Mouse (Mus musculus) olfactory bulb, adult 2 months (tissue): ENCODE data around the gene Asb16. TPM values are rescaled to one million over a fixed set of nuclear protein-coding genes. Genes with fewer than 3 reads are reported as not detected.
A peak's percentile ranks its signal among the peaks of the same experiment; 100 is the strongest.

Experiments
- H3K27ac ChIP-seq: fragments of 200-500 bp; 2 replicates; pipeline ENCODE4 v1.5.1; 2012; ENCODE audit warnings: low read depth, low read length; ENCODE audit not compliant: insufficient read depth
- H3K4me1 ChIP-seq: fragments of 200-500 bp; 2 replicates; pipeline ENCODE4 v1.6.1; 2012; ENCODE audit warnings: low read length; ENCODE audit not compliant: control insufficient read depth, insufficient read depth
- H3K4me3 ChIP-seq: fragments of 200-500 bp; 2 replicates; pipeline ENCODE4 v1.5.1; 2012; ENCODE audit warnings: mild to moderate bottlenecking, low read depth, low read length, moderate library complexity; ENCODE audit not compliant: insufficient read depth
- CTCF ChIP-seq: fragments of 200-500 bp; IDR thresholded peaks from 2 replicates; pipeline ENCODE4 v1.5.1; 2012; ENCODE audit warnings: low read depth, mild to moderate bottlenecking, low read length, moderate library complexity; ENCODE audit not compliant: insufficient read depth
- POLR2A ChIP-seq: fragments of 200-500 bp; IDR thresholded peaks from 2 replicates; pipeline ENCODE4 v1.6.1; 2012; ENCODE audit warnings: mild to moderate bottlenecking, low read depth, low read length, moderate library complexity; ENCODE audit not compliant: insufficient read depth
- WGBS: fragments of 180-500 bp; shearing (Covaris S2); methylation state at CpG from one replicate; pipeline ENCODE4 v1.1.7; 2018; 5-methylcytosine and 5-hydroxymethylcytosine counted together
- polyA plus RNA-seq: library from polyadenylated mRNA; stranded (reverse); fragments of >200 nt; gene quantifications from 2 replicates; pipeline ENCODE4 v1.2.4, GENCODE M21; 2012; ENCODE audit warnings: low replicate concordance; ENCODE audit not compliant: missing spikeins, insufficient read depth, insufficient read length

Asb16 gene
- polyA plus RNA-seq, 1 experiment = not detected

DNA sequence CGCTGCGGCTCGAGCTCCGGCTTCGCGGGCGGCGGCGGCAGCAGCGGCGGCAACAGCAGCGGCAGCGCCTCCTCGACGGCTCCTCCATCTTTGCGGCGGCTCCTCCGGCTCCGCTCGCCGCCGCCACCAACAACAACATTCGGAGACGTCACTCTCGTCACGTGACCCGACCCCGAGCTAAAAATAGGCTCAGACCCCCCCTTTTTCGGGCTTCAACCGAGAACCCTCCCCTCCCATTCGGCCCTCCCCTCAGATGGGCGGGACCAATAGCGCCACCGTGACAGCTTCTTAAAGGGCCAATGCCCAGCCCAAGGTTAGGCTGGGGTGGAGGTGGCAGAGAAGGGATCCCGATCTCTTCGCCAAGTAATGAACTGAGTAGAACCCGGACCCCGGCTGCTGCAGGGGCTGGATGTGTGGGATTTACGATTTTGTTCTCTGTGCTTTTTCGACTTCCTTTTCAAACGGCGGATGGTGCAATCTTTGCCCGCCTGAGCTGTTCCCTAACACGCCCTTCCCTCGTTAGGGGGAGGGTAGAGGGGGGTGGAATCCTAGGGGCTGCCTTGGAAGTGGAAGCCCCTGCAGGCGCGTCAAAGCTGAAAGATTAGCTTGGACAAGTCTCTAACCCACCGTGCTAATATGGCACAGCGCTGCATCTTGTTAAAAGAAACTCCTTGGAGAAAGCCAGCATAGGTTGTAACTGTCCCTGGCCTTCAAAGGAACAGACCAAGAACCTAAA lies 38.4 kb upstream of the Asb16 start, which contains the start of gene Hdac5:
Gene Hdac5 (minus strand): TSS at position 161 of the 736 bp plus-strand sequence.
- under 1% methylated on average over 47 of the region's 49 CpGs for WGBS

DNA sequence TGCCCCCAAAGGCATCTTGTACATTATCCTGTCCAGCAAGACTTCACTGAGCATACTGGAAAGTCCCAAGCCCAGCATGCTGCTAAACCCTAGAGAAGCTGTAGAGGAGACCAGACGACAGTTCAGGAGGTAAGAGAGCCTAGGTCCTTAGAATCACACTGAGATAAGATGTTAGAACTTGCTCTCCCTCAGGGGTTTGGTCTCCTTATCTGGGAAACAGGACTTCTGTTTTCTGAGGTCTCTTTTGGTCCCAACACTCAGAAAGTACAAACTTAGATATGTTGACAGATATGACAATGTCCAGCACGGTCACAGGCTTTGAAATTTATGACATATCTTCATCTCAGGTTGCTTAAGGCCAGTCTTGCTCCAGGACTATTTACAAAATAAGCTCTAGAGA lies 32.5 kb upstream of the Asb16 start:
- 81% methylated on average over 2 of the region's 2 CpGs for WGBS
- Histone ChIP-seq H3K4me1 (no peaks in the 10 kb centered on the region), H3K4me3 (no peak overlapping the region), H3K27ac (no peak overlapping the region)
- TF ChIP-seq CTCF (no peak), POLR2A (no peak)

More for the DNA sequence above, 38.4 kb upstream of the Asb16 start, which contains the start of gene Hdac5:
- Histone ChIP-seq H3K27ac (peak within 1 kb of the TSS; percentile 93), H3K4me1 (peaks cover 24% of the 10 kb centered on the region), H3K4me3 (peak within 1 kb of the TSS; percentile 86)
- TF ChIP-seq POLR2A (peak; percentile 80), CTCF (no peak)

DNA sequence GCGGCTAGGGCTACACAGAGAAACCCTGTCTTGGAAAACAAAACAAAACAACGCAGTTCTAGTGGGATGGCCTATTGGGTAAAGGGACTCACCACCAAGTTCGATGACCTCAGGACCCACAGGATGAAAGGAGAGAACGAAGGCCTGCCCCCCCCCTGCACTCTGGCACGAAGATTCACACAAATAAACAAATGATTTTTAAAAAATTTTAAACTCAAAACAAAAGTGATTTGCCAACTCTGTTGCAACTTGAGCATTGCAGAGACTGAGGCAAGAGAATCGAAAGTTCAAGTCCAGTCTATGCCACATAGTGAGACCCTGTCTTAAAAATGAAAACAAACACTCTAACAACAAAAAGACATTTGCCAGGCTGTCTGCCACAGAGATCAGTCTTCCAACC lies 27.9 kb upstream of the Asb16 start:
- peaks cover 9% of the 10 kb centered on the region for H3K4me1 ChIP-seq
- H3K27ac ChIP-seq = no peak overlapping the region
- TF ChIP-seq POLR2A = no peak
- no peak for TF ChIP-seq CTCF
- 91% methylated on average over 6 of the region's 6 CpGs for WGBS
- H3K4me3 ChIP-seq = no peak overlapping the region

DNA sequence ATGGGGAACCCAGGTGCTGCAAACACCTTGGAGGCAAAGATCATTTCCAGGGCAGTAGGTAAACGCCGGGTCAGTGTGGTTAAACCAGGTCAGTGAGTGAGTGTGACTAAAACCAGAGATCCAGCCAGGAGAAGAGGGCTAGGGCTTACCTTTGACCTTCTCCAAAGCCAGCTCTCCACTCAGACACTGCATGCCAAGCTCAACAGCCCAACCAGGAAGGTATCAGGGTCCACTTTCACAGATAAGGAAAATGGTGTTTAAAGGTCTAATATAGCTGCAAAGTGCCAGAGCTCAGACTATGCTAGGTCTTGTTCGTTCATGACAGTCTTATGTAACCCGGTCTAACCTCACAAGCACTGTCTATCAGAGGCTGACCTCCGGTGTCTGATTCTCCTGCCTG lies 27.3 kb upstream of the Asb16 start:
- H3K27ac ChIP-seq = no peak overlapping the region
- peaks cover 11% of the 10 kb centered on the region for H3K4me1 ChIP-seq
- no peak for TF ChIP-seq CTCF
- TF ChIP-seq POLR2A = no peak
- no peak overlapping the region for H3K4me3 ChIP-seq
- 88% methylated on average over 5 of the region's 5 CpGs for WGBS

DNA sequence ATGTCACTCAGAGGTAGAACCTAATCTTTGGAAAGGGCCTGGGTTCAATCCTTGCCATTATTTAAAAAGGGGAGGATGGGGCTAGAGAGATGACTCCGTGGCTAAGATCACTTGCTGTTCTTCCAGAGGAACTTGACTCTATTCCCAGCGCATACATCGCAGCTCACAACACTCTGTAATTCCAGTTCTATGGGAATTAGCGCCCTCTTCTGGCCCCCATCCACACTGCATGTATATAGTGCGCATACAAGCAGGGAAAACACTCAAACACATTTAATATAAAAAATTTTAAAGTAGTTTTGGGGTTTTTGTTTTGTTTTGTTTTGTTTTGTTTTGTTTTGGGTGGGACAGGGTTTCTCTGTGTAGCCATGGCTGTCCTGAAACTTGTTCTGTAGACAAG lies 26.7 kb upstream of the Asb16 start:
- TF ChIP-seq CTCF = no peak
- no peak for TF ChIP-seq POLR2A
- H3K27ac ChIP-seq = no peak overlapping the region
- peaks cover 11% of the 10 kb centered on the region for H3K4me1 ChIP-seq
- WGBS = 59% methylated on average over 5 of the region's 5 CpGs
- no peak overlapping the region for H3K4me3 ChIP-seq

DNA sequence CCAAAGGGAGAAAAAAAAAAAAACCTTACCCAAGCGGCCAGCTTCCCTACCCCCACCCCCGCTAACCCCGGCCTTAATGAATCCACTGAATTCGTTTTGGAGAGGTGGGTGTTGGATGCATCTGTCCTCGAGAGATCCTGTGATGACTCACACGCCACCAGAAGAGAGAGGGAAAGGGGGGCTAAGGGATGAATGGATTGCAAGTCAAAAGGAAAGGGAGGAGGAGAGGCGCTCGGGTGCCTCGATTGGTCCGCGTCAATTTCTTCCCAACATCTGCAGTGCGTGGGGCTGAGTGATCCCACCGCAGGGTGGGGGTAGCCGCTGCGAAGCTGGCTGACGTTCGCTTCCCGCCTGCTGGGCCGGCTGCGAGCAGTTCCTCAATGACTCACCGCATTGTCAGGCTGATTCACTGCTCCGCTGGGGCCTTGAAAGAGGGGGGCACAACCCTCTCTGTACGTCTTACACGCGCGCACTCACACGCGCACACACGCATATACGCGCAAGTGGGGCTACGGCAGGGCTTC lies 23.6 kb upstream of the Asb16 start:
- under 1% methylated on average over 32 of the region's 32 CpGs for WGBS
- peak overlapping the region; percentile 17 for H3K4me3 ChIP-seq
- peaks cover 16% of the 10 kb centered on the region for H3K4me1 ChIP-seq
- TF ChIP-seq POLR2A (no peak), CTCF (no peak)
- peak overlapping the region; percentile 79 for H3K27ac ChIP-seq

DNA sequence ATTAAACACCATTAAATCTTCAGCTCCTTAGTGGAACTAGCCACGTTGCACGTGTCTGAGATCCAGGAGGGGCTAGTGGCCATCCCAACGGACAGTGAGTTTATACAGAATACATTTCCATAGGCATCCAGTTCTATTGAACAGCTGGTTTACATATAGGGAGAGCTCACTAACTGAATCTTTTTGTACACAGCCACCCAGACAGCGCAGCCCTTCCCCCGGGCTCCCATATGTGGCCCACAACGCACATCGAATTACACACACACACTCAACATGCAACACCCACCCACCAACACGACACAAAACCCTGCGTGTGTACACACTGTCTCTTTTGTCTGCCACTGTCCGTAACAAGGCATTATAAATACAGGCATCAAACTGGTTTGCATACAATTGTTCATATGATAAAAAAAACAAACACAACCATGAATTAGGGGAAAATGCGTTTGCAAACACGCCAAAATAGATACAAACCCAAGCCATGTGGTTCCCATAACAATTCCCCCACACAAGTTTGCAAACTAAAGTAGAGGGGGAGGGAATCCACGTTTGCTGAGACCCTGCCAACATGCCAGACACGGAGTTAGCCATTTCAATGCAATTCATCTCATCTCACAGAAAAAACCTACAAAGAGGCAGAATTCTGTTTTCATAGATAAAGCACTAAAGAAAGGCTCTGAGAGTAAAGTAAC lies 22.8 kb upstream of the Asb16 start:
- Histone ChIP-seq H3K27ac (peak overlapping the region; percentile 12; the same call in 1 of the 2 replicates), H3K4me3 (no peak overlapping the region), H3K4me1 (peaks cover 16% of the 10 kb centered on the region)
- WGBS = 24% methylated on average over 14 of the region's 14 CpGs
- no peak for TF ChIP-seq POLR2A
- no peak for TF ChIP-seq CTCF

DNA sequence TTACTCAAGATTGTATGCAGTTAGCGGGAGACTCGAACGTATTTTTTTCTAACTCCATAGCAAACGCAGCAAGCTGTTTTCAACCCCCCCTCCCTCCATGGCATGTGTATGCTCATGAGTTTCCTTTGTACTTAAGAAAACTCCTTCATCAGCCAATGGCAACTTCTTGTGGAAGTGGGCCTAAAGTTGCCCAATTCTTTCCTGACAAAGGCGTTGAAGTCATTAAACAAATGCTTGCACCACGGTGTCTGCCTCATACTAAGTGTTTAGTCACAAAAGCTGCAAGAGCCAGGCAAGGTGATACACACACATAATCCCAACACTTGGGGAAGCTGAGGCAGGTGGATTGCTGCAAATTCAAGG lies 22.3 kb upstream of the Asb16 start:
- WGBS = 56% methylated on average over 6 of the region's 6 CpGs
- TF ChIP-seq POLR2A (no peak), CTCF (no peak)
- Histone ChIP-seq H3K4me3 (no peak overlapping the region), H3K4me1 (peaks cover 16% of the 10 kb centered on the region), H3K27ac (no peak overlapping the region)

DNA sequence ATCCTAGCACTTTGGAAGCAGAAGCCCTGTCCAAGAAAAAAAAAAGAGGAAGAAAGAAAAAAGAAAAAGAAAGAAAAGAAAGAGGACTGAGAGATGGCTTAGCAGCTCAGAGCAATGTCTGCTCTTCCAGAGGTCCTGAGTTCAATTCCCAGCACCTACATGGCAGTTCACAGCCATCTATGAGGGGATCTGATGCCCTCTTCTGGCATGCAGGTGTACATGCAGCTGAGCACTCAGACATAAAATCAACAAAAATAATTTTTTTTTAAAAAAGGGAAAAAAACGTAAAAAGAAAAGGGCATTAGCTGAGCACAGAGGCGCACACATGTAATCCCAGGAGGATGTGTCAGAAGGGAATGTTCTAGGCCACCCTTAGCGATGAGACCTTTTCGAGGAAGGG lies 21.7 kb upstream of the Asb16 start:
- Histone ChIP-seq H3K4me1 (peaks cover 16% of the 10 kb centered on the region), H3K4me3 (no peak overlapping the region), H3K27ac (no peak overlapping the region)
- TF ChIP-seq CTCF (no peak), POLR2A (no peak)
- 86% methylated on average over 4 of the region's 4 CpGs for WGBS
